Mouse (Mus musculus) left cerebral cortex, postnatal 36 days (tissue): ENCODE measurements around the gene Cd9. TPM values are rescaled to one million over a fixed set of nuclear protein-coding genes. Genes with fewer than 3 reads are reported as not detected.
A peak's percentile ranks its signal among the peaks of the same experiment; 100 is the strongest.

Experiments used
- DNase-seq, 2 experiments: peaks; one replicate each; pipeline ENCODE4 v3.0.0; 2021 to 2022; ENCODE audit warnings: low spot score in 2 of 2, mixed read lengths in 1 of 2
- intact Hi-C: fragments of 180-260 bp; cut with DNase I; formaldehyde crosslinking; loops from one replicate; pipeline ENCODE4 v1.15.1; 2025
- total RNA-seq, 2 experiments: library from RNA; stranded (reverse); gene quantifications; 2 replicates each; pipeline ENCODE4 v1.2.3; 2021

The Cd9 gene
- total RNA-seq, 2 experiments from 2014 or later = 42.0 to 54.3 TPM

DNA sequence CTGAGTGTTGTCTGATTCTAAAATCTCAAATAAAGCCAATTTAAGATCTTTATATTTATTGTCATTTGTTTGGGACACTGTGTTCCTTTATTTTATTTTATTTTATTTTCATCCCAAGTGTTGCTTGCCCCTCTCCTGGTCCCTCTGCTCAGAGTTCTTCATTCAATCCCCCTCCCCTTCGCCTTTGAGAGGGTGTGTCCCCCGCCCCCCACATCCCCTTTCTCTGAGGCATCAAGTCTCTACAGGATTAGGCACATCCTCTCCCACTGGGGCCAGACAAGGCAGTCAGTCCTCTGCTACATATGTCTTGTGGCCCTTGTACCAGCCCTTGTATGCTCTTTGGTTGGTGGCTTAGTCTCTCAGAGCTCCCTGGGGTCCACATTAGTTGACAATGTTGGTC lies 46.9 kb downstream of the Cd9 start:
- intact Hi-C loops = no loop called here
- DNase-seq = no peak

GRCm38 (mm10) chr6:125447205-125447604 lies 47.4 kb downstream of the Cd9 start:
- no peak for DNase-seq
- intact Hi-C loops = no loop called here

- DNase-seq = no peak
- intact Hi-C loops = no loop called here
Observed at GRCm38 (mm10) chr6:125445381-125445780, 49.2 kb downstream of the Cd9 start.

DNA sequence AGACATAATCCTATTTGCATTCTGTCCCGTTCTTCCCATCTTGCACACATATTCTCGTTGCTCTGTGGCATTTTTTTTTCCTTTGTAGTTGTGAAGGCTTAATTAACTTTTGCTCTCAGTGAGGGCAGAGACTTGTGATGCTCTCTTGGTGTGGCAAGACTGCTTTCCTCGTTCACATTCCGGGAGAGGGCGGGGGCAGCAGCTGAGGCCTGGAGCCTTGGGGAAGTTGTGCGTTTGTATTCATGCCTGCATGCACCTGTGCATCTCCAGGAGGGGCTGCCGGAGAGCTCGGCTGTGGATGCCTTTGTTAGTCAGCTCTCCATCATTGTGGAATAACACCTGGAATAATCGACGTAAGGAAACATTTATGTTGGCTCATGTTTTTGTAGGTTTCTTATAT lies 52.0 kb downstream of the Cd9 start:
- no peak for DNase-seq
- intact Hi-C loops = no loop called here

- intact Hi-C loops = no loop called here
- no peak for DNase-seq
Observed at GRCm38 (mm10) chr6:125436753-125437152, 57.8 kb downstream of the Cd9 start.

DNA sequence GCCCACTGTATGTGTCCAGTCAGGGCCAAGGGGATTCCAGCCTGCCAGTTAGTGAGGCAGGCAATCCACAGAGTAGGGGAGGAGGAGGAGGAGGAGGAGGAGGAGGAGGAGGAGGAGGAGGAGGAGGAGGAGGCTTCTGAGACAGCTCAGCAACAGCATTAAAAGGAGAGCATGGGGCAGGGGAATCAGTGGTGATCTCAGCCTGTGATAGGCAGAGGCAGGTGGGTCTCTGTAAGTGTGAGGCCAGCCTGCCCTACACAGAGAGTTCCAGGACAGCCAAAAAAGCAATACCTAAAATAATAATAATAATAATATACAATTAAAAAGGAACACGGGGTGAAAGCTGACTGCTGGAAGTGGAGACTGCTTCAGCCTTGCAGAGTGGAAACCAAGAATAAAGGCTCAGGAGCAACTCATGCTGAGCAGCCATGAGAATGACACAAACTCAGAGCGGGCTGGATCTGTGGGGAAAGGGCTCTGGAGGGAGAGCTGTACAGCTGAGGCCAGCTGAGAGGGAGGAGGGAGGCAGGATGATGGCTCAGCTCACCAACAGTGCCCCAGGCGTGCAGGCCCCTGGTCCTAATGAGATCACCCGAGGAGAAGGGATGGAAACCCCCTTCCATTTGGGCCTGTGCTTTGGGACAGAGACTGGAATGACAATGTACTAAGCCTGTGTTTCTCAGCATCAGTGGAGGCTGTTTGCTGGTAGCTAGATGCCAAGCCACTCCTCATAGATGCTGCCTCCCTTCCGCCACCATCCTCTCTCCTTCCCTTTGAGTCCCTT lies 59.7 kb downstream of the Cd9 start:
- intact Hi-C loops = no loop called here
- DNase-seq = no peak

DNA sequence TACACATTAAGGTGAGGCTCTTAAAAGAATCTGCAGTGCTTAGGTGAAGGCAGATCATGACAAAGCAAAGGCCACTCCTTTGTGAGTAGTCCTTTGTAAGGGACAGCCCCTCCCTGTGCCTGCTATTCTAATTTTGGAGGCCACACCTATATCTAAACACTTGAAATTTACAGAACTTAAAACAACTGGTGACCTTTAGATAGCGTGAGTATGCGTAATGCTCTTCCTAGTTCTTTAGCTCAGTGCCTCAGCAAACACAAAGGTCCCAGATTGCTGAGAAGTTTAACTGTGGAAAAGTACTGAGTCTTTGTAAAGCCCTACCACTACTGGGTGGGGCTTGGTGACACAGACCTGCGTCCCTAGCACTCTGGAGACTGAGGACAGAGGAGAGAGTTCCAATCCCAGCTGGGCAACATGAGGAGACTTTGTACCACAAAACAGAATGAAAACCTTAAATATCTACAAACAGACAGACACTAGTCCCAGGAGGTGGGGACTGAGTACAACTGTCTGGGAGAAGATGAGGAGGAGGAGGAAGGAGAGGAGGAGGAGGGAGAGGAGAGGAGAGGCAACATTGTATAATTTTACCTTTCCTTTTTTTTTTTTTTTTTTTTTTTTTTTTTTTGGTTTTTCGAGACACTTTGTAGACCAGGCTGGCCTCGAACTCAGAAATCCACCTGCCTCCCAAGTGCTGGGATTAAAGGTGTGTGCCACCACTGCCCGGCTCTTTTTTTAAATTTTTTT lies 60.7 kb downstream of the Cd9 start:
- intact Hi-C loops = no loop called here
- DNase-seq = no peak

DNA sequence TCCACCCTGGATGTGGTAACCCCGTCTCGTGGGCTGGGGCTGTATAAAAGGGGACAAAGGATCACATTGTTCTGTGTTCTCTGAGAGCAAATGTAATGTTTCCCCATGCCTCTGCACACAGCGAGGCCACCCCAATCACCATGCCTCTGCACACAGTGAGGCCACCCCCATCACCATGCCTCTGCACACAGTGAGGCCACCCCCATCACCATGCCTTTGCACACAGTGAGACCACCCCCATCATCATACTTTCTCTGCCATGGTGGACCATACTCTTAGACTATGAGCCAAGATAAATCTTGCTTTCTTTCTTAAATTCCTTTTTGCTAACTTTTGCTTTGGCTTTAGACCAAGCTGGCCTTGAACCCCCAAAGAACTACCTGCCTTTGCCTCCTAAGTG lies 61.3 kb downstream of the Cd9 start:
- intact Hi-C loops = no loop called here
- DNase-seq = no peak

GRCm38 (mm10) chr6:125432522-125432921 lies 62.1 kb downstream of the Cd9 start:
- intact Hi-C loops = no loop called here
- DNase-seq = no peak

DNA sequence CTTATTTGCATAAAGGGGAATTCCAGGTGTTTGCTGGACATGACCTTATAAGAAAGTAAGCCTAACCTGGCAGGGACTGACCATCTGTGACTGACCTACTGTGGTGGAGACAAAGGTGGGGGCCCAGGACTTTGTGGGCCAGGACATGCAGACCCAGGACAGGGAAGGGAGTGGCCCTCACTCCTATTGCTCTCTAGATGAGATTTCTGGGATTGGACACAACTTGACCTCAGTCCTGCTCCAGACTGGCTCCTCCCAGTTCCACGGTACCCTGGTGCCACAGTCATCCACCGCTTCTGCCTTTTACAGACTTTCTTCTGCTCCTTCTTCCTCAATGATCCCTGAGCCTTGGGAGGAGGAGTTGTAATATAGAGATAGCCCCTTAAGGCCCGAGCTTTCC lies 63.6 kb downstream of the Cd9 start:
- intact Hi-C loops = no loop called here
- DNase-seq = no peak

DNA sequence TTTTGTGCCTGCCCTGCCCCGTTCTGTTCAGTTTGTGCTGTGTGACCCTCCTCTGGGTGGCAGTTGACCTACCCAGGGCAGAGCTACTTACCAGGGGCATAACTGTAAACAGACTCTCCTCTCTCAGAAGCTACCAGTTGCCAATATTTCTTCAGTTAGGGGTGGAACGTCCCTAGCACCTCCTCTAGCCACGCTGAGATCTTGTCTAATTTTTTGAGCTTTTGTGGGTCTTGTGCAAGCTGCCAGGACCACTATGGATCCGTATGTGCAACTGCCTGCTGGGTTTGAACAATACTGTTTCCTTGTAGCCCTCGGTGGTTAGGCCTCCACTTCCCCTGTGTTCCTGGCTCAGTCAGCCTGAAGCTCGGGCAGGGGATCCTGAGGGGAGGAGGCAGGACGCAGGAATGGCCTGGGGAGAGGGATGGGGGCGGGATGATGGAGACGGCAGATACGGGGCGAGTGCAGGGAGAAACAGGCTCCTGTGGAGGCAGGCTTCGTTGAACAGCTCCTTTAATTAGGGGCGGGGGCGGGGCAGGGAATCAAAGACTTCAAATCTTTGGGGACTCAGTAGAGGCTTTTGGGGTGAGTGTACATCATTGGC lies 64.1 kb downstream of the Cd9 start:
- intact Hi-C loops = no loop called here

GRCm38 (mm10) chr6:125429741-125430140 lies 64.8 kb downstream of the Cd9 start:
- DNase-seq = no peak
- intact Hi-C loops = no loop called here

More for the DNA sequence above, 64.1 kb downstream of the Cd9 start:
- no peak for DNase-seq

DNA sequence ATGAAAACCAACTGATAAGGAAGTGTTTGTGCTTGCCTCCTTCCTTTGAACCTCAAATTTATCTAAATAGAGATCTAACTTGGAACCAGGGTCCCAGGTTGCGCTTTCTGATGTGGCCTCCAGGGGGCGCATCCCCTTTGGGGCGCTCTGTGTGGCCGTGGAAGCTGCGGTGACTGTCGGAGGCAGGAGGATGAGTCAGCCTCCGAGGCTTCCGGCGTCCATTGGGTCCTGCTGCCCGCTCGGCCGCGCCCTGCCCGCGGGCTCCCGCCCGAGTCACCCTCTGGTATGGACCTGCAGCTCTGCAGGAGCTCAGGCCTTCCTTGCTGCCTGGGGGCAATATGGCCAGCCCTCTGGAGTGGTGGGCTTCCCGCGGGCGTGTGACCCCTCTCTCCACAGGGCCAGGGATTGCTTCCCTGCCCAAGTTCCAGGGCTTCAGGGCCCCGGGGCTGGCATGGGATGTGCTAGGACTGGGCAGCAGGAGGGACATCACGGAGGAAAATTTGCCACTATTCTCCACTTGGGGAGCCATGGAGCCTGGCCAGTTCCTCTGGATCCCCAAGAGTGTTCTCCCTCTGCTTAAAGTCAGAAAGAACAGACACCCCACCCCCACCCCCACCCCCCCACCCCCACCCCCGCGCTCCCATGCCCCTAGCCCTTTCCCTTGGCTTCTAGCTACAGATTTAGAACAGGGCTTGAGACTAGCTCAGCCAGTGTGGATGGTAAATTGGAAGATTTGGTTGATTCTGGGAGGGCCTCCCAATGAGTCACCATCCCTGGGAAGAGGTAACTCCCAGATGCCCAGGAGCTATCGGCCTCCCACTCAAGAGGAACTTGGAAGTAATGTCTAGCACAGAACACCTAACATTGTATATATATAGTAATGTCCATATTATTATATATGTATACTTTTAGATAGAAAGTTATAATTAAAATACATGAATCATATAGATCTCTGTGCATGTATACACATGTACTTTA lies 67.9 kb downstream of the Cd9 start:
- peak; percentile 63 to 65 for DNase-seq
- intact Hi-C loops = loop anchor here (2.0 kb wide), 1 partner anchor 72 kb away; no protein-coding TSS in a partner anchor

DNA sequence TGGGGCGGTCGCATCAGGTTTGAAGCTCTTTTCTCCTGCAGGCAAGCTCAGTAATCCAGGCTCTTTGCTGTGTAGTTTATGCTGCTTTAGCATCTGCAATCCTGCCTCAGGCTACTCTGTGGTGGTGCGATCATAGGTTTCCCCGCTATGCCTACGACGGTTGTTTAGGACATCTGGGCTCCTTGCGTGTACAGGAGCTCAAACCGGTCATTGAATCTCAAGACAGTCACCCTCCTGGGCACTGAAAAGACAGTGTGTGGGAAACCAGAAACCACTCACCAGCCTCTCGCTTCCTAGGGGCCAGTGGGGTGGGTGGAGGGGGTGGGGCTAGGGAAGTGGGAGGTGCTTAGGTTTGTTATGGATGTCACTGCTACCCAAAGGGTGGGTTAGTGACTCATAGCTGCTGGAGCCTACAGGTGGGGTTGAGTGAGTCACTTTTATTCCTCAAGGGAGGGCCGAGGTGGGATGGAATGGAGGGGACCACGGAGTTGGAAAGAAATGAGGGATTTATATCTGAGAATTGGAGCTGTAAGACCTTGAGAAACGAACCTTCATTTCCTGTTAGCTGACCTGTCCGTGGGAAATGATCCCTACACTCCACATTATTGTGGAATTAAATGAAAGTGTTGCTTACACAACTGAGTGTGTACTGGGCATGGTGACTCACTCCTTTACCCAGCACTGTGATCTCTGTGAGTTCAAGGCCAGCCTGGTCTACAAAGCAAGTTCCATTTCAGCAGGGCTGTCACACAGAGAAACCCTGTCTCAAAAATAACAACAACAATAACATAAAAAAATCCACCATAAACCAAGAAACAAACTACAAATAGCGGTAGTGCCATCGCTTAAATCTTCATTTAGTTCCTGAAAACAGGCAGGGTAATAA lies 69.1 kb downstream of the Cd9 start:
- intact Hi-C loops = loop anchor here (2.0 kb wide), 1 partner anchor 73 kb away; no protein-coding TSS in a partner anchor
- DNase-seq = no peak

DNA sequence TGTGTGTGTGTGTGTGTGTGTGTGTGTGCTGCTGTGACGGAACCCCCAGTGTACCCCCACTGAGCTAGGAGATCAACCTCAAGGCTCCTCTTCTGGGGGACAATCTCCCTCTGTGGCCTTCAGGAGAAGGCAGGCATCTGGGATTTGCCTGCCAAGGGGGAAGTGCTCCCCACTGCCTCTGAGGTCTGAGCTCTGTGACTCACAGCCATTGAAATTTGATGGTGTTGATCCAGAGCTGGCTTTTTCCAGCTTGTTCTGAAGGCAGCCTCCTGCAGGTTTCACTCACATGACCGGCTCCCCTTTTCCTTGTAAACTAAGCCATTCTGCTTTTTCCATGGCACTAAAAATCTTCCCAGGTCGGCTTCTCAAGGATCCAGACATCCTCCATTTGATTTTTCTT lies 70.4 kb downstream of the Cd9 start:
- intact Hi-C loops = no loop called here
- DNase-seq = no peak

GRCm38 (mm10) chr6:125423507-125423906 lies 71.1 kb downstream of the Cd9 start:
- intact Hi-C loops = no loop called here
- DNase-seq = no peak

- no peak for DNase-seq
- intact Hi-C loops = no loop called here
Observed at GRCm38 (mm10) chr6:125423099-125423498, 71.5 kb downstream of the Cd9 start.

DNA sequence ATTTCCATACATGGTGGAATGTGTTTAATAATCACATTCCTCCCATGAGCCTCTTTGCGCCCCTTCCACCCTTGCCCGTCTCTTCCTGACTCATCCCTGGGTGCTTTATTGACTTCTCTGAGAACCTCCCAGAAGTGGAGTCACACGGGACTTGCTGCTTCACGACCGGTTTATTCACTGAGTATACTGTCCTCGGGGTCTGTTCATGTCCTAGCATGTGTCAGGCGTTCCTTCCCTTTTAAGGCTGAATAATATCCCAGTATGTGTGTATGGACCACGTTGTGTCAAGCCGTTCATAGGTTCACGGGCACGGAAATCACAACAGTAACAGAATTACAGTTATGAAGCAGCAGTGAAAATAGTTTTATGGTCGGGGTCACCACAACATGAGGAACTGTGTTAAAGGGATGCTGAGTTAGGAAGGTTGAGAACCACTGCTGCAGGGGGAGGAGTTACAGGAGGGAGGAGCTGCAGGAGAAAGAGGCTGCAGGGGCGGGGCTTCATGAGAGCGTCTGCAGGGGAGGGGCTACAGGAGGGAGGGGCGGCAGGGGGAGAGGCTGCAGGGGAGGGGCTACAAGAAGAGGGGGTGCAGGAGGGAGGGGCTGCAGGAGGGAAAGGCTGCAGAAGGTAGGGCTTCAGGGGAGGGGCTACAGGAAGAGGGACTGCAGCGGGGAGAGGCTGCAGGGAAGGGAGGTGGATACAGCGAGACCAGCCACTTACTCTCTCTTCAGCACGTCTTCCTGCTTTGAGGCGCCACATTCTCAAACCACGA lies 72.4 kb downstream of the Cd9 start:
- intact Hi-C loops = no loop called here
- no peak for DNase-seq
